ENCODE assay signal across 32 mouse cellular contexts in the genomic region with DNA sequence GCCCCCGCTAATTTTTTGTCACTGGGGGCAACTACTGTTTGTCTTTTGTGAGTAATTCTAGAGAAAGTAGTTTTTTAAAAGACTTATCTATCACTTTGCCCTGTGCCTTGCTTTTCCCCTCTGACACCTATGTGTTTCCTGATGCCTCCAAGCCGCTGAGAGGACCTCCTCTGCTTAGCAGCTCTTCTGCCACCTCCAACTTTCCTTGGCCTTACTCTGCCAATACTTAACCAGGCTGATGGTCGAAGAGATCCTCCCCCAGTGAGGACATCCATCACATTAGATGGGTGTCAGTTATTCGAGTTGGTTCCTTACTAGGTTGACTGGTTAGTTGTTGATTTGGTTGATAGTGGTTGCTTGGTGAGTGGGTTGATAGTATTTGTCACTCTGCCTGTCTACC. TPM values are rescaled to one million over a fixed set of nuclear protein-coding genes. Genes with fewer than 3 reads are reported as not detected.
"Had no signal": no experiment of that assay in that cellular context is flagged by ENCODE, and none has a peak within 500 bp of the region (broad histone marks: within the 10 kb centered on the region; RNA-seq: fewer than 3 reads in every experiment).

No protein-coding gene starts in this region.

- H3K36me3 ChIP-seq: heart, embryonic 12.5 days; hindbrain, embryonic 10.5 days; hindbrain, embryonic 12.5 days; intestine, embryonic 15.5 days; limb, embryonic 10.5 days; limb, embryonic 12.5 days; liver, embryonic 13.5 days had no signal

- H3K27ac ChIP-seq: gastrocnemius, adult 2 months; heart, adult 2 months; hindbrain, embryonic 10.5 days; hindbrain, embryonic 12.5 days; hindbrain, embryonic 14.5 days; intestine, embryonic 15.5 days; layer of hippocampus, adult 2 months; left cerebral cortex, adult 2 months; limb, embryonic 10.5 days; limb, embryonic 12.5 days; liver, embryonic 13.5 days had no signal

- H3K4me2 ChIP-seq: heart, embryonic 12.5 days; hindbrain, embryonic 12.5 days; hindbrain, embryonic 14.5 days; intestine, embryonic 15.5 days; limb, embryonic 12.5 days; liver, embryonic 11.5 days; liver, embryonic 13.5 days had no signal

- ATAC-seq: hindbrain, embryonic 16.5 days; inflammation-experienced regulatory T-cells, adult 6 months; intestine, embryonic 15.5 days; intestine, postnatal 0 days had no signal

- H3K4me3 ChIP-seq: gastrocnemius, adult 2 months; heart, adult 2 months; heart, embryonic 12.5 days; hindbrain, embryonic 10.5 days; hindbrain, embryonic 12.5 days; intestine, embryonic 15.5 days; layer of hippocampus, adult 2 months; left cerebral cortex, adult 2 months; limb, embryonic 10.5 days; limb, embryonic 12.5 days; liver, embryonic 13.5 days had no signal

- DNase-seq: gastrocnemius, adult 2 months; gastrocnemius, postnatal 10 days; gastrocnemius, postnatal 25 days; heart, adult 2 months; heart, postnatal 10 days; heart, postnatal 4 days; kidney, adult 18-20 months; kidney, adult 8-10 months; kidney, postnatal 10 days; kidney, postnatal 25 days; kidney, postnatal 4 days; liver; liver, embryonic 13.5 days had no signal

- H3K9me3 ChIP-seq: heart, embryonic 12.5 days; hindbrain, embryonic 10.5 days; hindbrain, embryonic 12.5 days; intestine, embryonic 15.5 days; limb, embryonic 10.5 days; limb, embryonic 12.5 days; liver, embryonic 13.5 days had no signal

- H3K9ac ChIP-seq: heart, embryonic 12.5 days; hindbrain, embryonic 12.5 days; hindbrain, embryonic 14.5 days; intestine, embryonic 15.5 days; limb, embryonic 12.5 days; liver, embryonic 13.5 days had no signal

RNA-seq across cellular contexts. Expression of a gene that starts 14.7 kb away (rescaled TPM):
- total RNA-seq: gastrocnemius, adult 2 months; gastrocnemius, postnatal 10 days; gastrocnemius, postnatal 25 days; gastrocnemius, postnatal 4 days; heart, adult 2 months; heart, postnatal 10 days; heart, postnatal 25 days; heart, postnatal 4 days; layer of hippocampus, adult 2 months; layer of hippocampus, postnatal 10 days; layer of hippocampus, postnatal 25 days; left cerebral cortex, adult 2 months; left cerebral cortex, postnatal 14 days; left cerebral cortex, postnatal 36 days had no signal
- polyA plus RNA-seq: hindbrain, embryonic 12.5 days had no signal
